Comparison of ENCODE assay signal across 9 mouse cellular contexts in genomic region chr17:70979345-70980223, GRCm38 (mm10). TPM values are rescaled to one million over a fixed set of nuclear protein-coding genes. Genes with fewer than 3 reads are reported as not detected.
DNase-seq lines count a peak whose midpoint lies in the region; ATAC-seq and TF ChIP-seq lines count a peak whose summit lies in the region.
"Had no signal": no experiment of that assay in that cellular context is flagged by ENCODE, and none has a peak within 500 bp of the region (broad histone marks: within the 10 kb centered on the region; RNA-seq: fewer than 3 reads in every experiment).

No protein-coding gene starts in this region.

- peaks cover 37% of the 10 kb centered on the region for H3K36me3 ChIP-seq in ES-Bruce4 (ENCODE audit: control insufficient read depth, insufficient read depth, low read length, poor library complexity, severe bottlenecking)
- peaks cover 53% of the 10 kb centered on the region for H3K36me3 ChIP-seq in heart, embryonic 14.5 days (ENCODE audit: control insufficient read depth, insufficient read depth, low read length)

- TF ChIP-seq POLR2A in ES-Bruce4 (IDR thresholded peaks at IDR 0.05; ENCODE audit: insufficient read depth, low read length), result no peak

- peak; percentile 80 for ATAC-seq in heart, embryonic 14.5 days (ENCODE audit: insufficient number of reproducible peaks, insufficient read depth, low FRiP score, low read depth)

- DNase-seq in kidney, postnatal 10 days, result peak; percentile 26
- DNase-seq in kidney, adult 8-10 months, result no peak
- DNase-seq in lung, postnatal 25 days (ENCODE audit: low spot score), result peak; percentile 69
- no peak for DNase-seq in layer of hippocampus, postnatal 36 days
- DNase-seq in embryo, embryonic 10.5 days (ENCODE audit: low spot score), result no peak
- no peak for DNase-seq in gastrocnemius, postnatal 10 days

- H3K9ac ChIP-seq in ES-Bruce4 (ENCODE audit: low read depth, poor library complexity, severe bottlenecking), result no peak overlapping the region
- no peak overlapping the region for H3K9ac ChIP-seq in heart, embryonic 14.5 days (ENCODE audit: low read length)
- H3K9ac ChIP-seq: hindbrain, embryonic 13.5 days had no signal

- H3K4me1 ChIP-seq in ES-Bruce4 (ENCODE audit: control insufficient read depth, insufficient read depth, low read length), result no peaks in the 10 kb centered on the region
- H3K4me1 ChIP-seq in heart, embryonic 14.5 days (ENCODE audit: control insufficient read depth in 2 of 2, insufficient read depth in 2 of 2, low read length in 2 of 2), result peaks cover 2 to 9% of the 10 kb centered on the region in 2 experiments; a peak in 3 of 4 replicates
- H3K4me1 ChIP-seq: hindbrain, embryonic 13.5 days had no signal

- H3K27ac ChIP-seq in ES-Bruce4 (ENCODE audit: insufficient read depth, low read length), result no peak overlapping the region
- H3K27ac ChIP-seq in heart, embryonic 14.5 days (replicated peaks in 1 of 2; ENCODE audit: control insufficient read depth in 1 of 2, insufficient read depth in 1 of 2, low read depth in 2 of 2, low read length in 2 of 2), result no peak overlapping the region
- H3K27ac ChIP-seq: hindbrain, embryonic 13.5 days had no signal

- 58% methylated on average over 20 of the region's 20 CpGs for WGBS in heart, embryonic 14.5 days

- 0 out of 2 replicates have a peak overlapping the region, but pooled peaks have one; percentile 9 for H3K4me2 ChIP-seq in heart, embryonic 14.5 days (ENCODE audit: low read length)
- H3K4me2 ChIP-seq: hindbrain, embryonic 13.5 days had no signal

- H3K9me3 ChIP-seq in ES-Bruce4 (replicated peaks; ENCODE audit: control insufficient read depth, insufficient read depth, low read length, poor library complexity, severe bottlenecking), result no peaks in the 10 kb centered on the region
- no peaks in the 10 kb centered on the region for H3K9me3 ChIP-seq in heart, embryonic 14.5 days (ENCODE audit: control insufficient read depth, low read length)
- H3K9me3 ChIP-seq: hindbrain, embryonic 13.5 days had no signal

- H3K4me3 ChIP-seq in ES-Bruce4 (ENCODE audit: low read depth, low read length), result no peak overlapping the region
- H3K4me3 ChIP-seq in heart, embryonic 14.5 days (ENCODE audit: control insufficient read depth in 1 of 2, insufficient read depth in 1 of 2, low read depth in 1 of 2, low read length in 2 of 2), result no peak overlapping the region
- H3K4me3 ChIP-seq: hindbrain, embryonic 13.5 days had no signal

- peak; percentile 10 for TF ChIP-seq CTCF in ES-Bruce4 (IDR thresholded peaks at IDR 0.05; ENCODE audit: low read depth, low read length)

- no peaks in the 10 kb centered on the region for H3K27me3 ChIP-seq in ES-Bruce4 (ENCODE audit: control insufficient read depth, insufficient read depth, low read length, poor library complexity, severe bottlenecking)
- peaks cover 47% of the 10 kb centered on the region for H3K27me3 ChIP-seq in heart, embryonic 14.5 days (ENCODE audit: control insufficient read depth, insufficient read depth, low read length)
- H3K27me3 ChIP-seq: hindbrain, embryonic 13.5 days had no signal

- no peak for TF ChIP-seq EP300 in ES-Bruce4 (IDR thresholded peaks at IDR 0.05; ENCODE audit: insufficient read depth, low read depth, low read length)

RNA-seq across cellular contexts. Expression of gene Myom1, which starts 22.8 kb away (rescaled TPM):
- 2.3 and 2.8 TPM in 2 replicates for polyA plus RNA-seq in ES-Bruce4 (2011; ENCODE audit: insufficient read depth, insufficient read length, low read depth, missing spikeins)
- polyA plus RNA-seq in heart, embryonic 14.5 days (2014; fragmentation: Nextera tagmentation; extraction: Ambion mirVana), result 273 and 300 TPM in 2 replicates
- total RNA-seq in layer of hippocampus, postnatal 36 days (2021), result 1 to 10 TPM; 1.5 to 1.7 TPM
- total RNA-seq in gastrocnemius, postnatal 10 days (2021), result 1,000 to 10,000 TPM; 1,013 to 1,104 TPM

RNA-seq across cellular contexts. Expression of gene Myl12a, which starts 23.1 kb away (rescaled TPM):
- polyA plus RNA-seq in ES-Bruce4 (2011; ENCODE audit: insufficient read depth, insufficient read length, low read depth, missing spikeins), result 626 and 676 TPM in 2 replicates
- 746 and 761 TPM in 2 replicates for polyA plus RNA-seq in heart, embryonic 14.5 days (2014; fragmentation: Nextera tagmentation; extraction: Ambion mirVana)
- 10 to 100 TPM; 38.0 to 48.0 TPM for total RNA-seq in layer of hippocampus, postnatal 36 days (2021)
- 100 to 1,000 TPM; 650 to 696 TPM for total RNA-seq in gastrocnemius, postnatal 10 days (2021)

Comparison
In these comparisons a context has a peak if more than half of its experiments do, and no peak if none do; other contexts are left out.
1. DNase-seq: peak in kidney, postnatal 10 days (single experiment) and lung, postnatal 25 days (single experiment); none in kidney, adult 8-10 months (0 of 2), layer of hippocampus, postnatal 36 days (0 of 2), embryo, embryonic 10.5 days (single experiment) and gastrocnemius, postnatal 10 days (single experiment).
2. RNA of gene Myom1, which starts 22.8 kb away (total RNA-seq): 1,013 to 1,104 TPM in gastrocnemius, postnatal 10 days; 1.5 to 1.7 TPM in layer of hippocampus, postnatal 36 days; every median in the first group is over 100 times any median in the second.
3. RNA of gene Myl12a, which starts 23.1 kb away (total RNA-seq): 650 to 696 TPM in gastrocnemius, postnatal 10 days; 38.0 to 48.0 TPM in layer of hippocampus, postnatal 36 days; every median in the first group is over 10 times any median in the second.